Mouse (Mus musculus) frontal cortex, postnatal 14 days (tissue): ENCODE results near the gene Tmem120b.
"Not testable (repeated sequence)": the region's sequence is repeated elsewhere in the genome, so short reads cannot be mapped to it uniquely, and the experiment has no call there.

Experiments
- DNase-seq, 2 experiments: peaks; one replicate each; pipeline ENCODE4 v3.0.0; 2022; ENCODE audit warnings: low spot score in 2 of 2

Gene Tmem120b

DNA sequence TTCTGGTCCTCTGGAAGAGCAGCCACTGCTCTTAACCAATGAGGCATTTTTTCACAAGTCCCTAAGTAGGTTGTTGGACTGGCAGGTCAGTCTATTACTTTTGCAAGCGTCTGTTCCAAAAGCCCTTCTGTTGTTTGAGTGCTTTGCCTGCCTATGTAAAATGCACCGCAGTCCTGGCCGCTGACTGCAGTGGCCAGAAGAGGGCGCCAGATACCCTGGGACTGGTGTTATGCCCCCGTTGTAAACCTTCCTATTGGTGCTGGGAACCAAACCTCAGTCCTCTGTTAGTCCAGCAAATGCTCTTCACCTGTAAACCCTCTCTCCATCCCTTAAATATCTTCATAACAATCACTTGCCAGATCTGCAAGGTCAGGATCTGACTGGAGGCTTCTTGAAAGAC, 16.5 kb upstream of the Tmem120b start:
- DNase-seq, result no peak

DNA sequence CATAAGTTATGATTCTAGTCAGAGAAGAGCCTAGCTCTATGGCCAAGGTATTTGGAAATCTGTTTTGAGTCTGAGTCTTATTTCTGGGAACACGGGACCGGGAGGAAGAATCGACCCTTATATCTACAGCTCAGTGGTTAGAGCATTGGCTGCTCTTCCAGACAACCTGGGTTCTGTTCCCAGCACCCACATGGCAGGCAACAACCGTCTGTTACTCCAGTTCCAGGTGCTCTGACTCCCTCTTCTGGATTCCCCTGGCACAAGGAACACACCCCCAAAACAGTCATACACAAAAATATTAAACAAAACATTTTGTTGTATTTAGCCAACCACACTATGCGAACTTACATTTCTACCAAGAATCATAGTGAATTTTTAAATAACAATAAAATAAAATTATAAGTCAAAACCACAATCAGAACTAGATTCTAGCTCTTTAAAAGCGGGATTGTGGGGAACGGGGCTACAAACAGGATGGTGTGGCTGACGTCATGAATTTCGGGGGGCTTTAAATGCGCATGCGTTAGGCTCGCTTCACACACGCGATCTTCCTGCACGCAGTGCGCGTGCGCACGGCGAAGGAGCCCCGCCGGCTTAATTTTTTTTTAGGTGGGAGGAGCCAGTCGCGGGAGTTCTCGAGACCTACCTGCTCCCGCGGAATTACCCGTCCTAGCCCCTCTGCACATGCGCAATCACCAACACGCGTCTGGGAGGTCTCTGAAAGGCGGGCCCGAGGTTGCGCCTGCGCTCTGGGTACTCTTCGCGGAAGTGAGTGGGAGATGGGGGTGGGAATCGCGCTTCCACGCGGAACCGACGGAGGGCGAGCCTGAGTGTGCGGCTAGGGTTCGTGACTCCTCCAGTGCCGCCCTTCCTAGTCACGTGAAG, 10.6 kb upstream of the Tmem120b start:
- DNase-seq, result peak; percentile 97 to 99

DNA sequence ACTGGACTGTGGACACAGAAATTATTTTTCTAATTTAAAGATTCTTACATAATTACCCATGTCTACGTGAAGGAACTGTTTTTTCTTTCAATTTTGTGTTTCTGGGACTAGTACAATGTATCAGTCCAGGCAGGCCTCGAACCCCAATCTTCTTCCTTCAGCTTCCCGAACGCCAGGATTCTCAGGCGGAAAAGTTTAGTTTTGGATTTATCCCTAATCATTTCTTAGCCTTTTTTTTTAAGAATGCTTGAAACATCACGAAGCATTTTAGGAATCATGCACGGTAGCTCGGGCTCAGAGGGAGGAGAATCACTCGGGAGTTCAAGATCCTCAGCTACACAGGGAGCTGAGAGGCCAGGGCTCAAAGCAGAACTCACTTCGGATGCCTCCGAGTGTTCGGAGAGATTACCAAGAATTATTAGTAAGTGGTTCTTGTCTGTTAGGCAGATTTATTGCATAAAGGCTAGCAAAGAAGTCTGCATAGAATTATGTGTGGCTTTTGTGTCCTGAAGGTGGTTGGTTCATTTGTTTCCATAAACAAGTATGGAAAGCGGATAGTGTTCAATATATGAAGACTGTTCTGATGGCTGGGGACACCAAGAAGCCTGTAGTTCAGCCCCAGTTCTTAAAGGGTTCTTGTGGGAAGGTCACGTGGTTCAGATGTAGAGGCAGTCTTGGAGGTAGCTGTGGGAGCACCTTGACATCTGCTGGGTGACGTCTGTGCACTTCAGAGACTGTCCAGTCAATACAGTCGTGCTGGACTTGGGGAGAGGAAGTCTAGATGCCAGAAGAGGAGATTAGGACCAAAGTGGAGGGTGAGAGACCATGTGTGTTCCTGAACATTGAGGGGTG, 9.7 kb upstream of the Tmem120b start:
- DNase-seq, result no peak

DNA sequence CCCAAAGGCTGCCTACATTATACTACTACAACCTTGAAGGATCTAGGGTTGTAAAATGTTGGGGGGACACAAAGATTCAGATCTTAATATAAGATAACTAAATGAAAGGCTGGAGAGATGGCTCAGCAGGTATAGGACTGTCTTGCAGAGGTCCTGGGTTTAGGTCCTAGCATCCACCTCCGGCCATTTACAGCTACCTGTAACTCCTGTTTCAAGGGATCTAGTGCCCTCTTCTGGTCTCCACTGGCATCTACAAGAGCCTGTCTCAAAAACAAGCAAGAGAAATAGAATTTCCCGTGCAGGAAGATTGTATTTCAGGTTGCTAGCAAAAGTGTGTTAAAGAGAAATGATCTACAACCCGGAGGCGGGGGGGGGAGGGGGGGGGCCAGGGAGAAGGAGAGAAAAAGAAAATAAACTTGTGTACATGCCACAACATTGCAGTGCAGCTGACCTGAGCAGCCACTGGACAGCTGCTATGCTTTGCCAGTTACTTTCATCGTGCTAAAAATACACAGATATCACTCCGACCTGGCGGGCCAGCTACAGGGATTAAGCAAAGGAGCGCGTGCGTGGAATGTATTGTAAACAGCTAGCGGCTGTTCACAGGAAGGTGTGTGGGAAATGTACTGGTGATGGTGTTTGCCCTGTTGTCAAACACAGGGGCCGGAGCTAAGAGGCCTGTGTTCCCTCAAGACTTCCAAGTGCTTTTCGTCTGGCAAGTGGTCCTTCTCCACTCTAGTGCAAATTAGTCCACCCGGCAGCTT, 8.3 kb upstream of the Tmem120b start:
- no peak for DNase-seq

DNA sequence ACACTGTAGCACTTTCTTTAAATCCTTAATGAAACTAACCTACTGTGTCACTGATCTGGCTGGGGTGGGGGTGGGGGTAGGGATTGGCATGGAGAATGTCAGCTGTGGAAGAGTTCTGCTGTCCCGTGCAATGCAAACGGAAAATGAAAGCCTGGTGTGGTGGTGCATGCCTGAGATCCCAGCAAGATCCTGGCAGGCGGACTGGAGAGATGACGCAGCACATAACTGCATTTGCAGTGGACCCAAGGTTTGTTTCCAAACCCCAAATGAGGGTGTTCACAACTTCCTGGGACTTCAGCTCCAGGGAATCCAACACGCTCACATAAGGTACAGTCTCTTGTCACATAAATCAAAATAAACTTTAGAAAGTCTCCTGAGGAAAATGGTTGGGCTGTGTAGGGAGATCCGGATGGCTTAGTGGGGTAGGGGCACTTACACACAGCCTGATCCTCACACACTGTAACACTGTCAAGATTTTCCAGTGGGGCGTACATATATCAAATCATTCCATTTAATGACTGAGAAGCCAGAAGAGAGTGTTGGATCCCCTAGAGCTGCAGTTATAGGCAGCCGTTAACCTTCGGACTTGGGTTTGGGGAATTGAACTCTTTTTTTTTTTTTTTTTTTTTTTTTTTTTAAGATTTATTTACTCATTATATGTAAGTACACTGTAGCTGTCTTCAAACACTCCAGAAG, 7.4 kb upstream of the Tmem120b start:
- no peak for DNase-seq

DNA sequence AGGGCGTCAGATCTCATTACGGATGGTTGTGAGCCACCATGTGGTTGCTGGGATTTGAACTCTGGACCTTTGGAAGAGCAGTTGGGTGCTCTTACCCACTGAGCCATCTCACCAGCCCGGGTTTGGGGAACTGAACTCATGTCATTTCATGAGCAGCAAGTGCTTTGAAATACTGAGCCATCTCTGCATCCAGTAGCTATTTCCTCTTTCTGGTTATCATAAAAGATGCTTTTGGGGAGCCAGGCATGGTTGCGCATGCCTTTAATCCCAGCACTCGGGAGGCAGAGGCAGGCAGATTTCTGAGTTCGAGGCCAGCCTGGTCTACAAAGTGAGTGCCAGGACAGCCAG, 6.8 kb upstream of the Tmem120b start:
- DNase-seq, result not testable (repeated sequence)

DNA sequence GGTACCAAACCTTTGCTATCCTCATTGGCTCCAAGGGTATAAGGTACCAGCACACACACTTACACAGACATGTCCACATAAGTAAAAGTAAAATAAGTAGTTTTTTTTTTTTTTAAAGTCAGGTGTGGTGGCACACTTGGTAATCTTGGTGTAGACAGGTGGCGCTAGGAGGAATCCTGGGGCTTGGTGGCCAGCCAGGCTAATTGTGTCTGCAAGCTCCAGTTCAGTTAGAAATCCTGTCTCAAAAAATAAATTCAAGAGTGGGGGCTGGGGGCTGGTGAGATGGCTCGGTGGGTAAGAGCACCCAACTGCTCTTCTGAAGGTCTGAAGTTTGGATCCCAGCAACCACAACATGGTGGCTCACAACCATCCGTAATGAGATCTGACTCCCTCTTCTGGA, 5.1 kb upstream of the Tmem120b start:
- no peak for DNase-seq

DNA sequence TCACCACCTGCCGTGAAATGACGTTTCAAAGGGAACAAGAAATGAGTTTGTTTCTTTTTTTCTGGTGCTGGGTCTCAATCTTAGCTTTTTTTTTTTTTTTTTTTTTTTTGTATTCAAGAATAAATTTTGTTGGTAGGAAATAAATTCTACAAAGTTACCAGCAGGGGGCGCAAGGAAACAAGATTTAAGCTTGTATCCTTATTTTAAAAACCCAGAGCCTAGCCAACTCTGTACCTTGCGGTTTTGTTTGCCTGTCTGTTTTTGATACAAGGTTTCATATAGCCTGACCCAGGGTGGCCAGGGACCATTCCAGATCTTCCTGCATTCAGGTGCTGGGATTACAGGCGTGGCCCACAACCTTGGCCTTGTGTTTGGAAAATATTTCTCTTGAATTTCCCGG, 4.0 kb upstream of the Tmem120b start:
- peak in 1 of 2 experiments; percentile 51 for DNase-seq

DNA sequence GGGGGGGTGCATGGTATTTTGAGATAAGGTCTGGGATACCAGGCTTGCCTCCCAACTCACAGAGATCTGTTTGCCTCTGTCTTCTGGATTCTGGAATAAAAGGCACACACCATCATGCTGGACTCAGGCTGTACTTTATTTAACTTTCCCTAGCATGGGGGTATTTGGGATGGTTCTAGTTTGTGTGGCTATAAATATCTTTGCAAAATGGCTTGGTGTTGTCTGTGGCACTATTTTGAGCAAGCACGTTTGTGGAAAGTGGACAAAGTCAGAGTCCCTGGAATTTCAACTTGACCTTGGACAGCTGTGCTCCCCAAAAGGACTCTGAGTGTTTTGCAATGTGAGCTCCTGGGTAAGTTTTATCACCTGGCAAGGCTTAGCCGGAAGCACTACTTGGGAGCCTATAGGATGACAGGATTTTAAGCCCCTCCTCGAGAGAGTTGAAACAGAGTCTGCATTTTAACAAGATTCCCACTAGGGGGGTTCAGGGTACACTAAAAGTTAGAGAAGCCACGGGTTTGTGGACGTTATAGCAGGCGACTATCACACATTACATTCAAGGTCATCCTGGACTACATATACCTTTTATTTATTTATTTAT, 720 bp upstream of the Tmem120b start:
- no peak for DNase-seq

DNA sequence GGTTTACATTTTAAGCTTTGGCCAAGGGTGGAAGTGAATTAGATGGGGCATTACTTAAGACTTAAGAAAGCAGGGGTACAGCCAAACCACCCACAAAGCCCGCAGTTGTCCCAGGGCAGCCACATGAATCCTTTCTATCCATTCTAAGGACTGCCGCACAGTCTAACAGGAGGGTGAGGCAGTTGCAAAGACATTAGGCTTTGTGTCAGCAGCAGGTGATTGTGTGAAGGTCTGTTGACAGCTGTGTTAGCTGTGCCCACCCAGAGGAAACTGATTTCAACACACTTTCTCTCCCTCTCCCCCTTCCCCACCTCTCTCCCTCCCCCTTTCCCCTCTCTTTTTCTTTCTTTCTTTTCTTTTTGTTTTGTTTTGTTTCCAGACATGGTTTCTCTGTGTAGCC, 499 bp downstream of the Tmem120b start:
- DNase-seq, result no peak

DNA sequence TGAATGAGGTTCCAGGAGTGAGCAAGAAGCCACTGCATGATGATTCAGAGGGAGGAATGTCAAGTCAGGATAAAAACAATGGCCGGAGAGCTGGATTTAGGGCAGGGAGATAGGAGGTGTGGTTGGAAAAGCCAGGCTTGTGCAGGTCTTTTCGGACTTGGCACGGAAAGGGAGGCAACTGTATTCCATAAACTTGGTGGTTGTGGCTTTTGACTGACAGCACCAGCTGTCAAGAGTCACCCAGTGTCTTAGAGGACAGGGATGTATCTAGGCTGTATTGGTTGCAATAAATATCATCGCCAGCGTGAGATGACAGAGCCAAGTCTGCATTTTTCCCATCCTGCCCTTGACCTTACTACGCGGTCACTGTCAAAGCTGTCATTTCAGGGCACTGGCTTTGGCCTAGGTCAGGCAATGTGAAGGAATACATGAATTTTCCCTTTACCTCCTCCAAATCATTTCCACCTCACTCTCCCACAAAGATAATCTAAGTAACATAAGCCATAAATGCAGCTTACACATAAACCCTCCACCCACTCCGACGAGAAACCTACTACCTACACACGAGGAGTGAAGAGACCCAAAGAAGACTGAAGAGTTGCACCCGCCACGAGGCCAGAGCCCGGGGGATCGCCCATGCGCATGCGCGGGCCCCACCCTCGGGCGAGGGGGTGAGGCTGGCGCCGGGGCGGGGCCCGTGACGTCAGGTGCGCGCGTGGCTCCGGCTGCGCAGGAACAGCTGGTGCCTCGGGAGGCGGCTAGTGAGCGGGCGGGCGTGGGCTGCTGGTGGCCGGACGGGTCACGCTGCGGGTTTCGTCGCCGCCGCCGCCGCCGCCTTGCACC, 7.6 kb downstream of the Tmem120b start:
- DNase-seq, result peak; percentile 72 to 83

DNA sequence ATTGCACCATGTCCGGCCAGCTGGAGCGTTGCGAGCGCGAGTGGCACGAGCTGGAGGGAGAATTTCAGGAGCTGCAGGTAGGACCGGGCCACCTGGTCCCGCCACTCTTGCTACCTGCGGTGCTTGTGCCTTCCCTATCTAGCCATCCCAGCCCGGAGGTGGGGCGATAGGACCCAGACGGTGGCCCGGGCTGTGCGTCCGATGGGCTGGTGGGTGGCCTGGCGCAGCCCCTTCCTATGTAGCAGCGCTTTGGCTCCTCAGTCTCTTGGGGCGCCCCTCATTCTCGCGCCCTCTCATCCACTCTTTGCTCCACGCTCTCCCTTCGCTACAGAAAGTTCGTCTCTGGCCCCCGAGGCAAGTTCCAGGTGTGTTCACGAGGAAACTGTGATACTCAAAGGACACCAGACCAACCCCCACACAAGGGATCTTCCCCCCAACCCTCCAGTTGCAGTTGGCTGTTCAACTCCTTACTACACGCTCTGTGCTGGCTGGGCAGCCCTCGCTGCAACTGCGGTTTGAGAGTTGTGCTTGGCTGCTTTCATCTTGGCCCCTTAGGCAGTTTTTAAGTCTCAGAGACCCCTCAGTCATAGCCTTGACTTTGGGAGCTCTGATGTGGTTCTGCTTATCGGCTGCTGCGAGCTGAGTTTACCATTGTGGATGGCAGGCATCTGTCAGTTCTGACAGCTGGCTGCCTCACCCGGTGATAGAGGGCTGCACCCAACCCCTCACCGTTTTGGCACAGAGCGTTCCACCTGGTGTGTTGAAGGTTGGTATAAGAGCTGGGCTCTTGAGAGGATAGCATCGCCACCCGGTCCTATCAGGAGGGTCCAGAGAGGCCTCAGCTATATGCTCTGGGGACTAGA, 8.4 kb downstream of the Tmem120b start:
- DNase-seq, result peak in 1 of 2 experiments; percentile 36

DNA sequence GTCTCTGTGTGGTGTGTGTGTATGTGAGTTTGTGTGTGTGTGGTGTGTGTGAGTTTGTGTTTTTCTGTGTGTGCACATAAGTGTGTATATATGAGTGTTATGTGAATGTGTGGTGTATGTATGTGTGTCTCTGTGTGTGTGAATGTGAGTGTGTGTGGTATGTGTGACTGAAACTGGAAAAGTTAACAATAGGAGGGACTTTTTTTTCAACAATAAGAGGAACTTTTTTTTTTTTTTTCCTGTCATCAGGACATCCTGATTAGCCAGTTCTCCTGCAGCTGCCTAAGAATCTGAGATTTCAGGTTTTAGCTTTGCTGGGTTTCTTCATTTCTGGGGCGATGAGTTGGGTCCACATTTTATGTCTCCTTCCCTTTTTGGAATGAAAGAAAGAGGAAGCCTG, 11.4 kb downstream of the Tmem120b start:
- no peak for DNase-seq

DNA sequence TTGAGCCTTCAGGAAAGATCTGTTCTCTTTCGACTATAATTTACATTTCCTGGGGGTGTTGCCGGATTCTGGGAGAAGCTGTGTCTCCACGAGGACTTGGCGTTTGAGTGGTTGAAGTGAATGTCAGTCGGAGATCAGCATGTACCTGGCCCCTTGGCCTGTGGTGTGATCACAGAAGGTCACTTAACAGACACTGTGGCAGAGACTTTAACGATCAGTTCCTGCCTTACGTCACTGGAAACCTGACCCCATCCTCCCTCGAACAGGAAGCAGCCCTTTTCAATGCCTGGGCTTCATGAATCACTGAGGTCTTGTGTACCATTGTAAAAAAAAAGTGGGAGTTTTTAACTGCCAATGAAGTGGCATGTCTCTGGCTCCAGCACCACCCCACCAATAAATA, 11.8 kb downstream of the Tmem120b start:
- no peak for DNase-seq

DNA sequence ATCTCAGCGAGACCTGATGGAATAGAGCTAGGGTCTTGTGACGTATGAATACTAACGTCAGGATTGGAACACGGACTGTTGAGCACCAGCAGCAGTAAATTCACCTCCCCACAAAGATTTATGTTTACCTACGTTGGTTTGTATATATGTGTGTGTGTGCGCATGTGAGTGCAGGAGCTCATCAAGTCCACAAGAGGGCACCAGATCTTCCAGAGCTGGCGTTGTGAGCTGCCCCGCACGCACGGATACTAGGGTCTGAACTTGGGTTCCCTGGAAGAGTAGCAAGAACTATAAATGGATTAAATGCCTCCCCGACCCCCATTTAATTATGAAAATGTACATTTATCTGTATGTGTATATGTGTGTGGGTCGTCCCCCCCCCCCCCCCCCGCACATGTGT, 12.3 kb downstream of the Tmem120b start:
- DNase-seq, result no peak

DNA sequence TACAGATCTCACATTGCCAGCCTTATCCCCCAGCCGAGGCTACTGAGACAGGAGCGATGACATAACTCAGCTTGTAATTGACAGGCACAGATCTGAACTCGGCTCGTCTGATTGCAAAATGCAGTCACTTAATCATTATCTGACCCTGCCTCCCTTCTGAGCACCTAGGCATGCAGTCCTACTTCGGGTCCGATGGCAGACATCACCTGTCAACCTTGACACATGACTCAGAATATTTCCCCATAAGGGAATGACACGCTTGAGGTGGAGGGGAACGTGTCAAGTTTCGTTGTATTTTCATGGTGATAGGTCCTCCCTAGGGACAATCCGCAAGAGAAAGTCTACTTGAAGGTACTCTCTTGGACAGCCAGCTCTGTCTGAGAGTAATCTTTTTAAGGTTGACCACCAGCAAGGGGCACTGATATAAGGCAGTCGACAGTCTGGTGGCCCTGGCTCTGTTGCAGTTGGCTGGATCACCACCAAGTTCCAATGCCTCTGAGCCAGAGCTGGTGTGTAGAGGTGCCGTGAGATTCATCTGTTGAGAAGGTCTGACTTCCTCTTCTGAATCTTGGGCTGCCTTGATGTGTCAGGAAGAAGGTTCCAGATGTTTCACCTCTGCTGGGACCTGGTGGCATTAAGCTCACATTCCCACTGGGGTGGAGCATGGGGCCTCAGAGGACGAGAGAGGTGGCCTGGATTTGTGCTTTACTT, 15.3 kb downstream of the Tmem120b start:
- DNase-seq, result no peak

DNA sequence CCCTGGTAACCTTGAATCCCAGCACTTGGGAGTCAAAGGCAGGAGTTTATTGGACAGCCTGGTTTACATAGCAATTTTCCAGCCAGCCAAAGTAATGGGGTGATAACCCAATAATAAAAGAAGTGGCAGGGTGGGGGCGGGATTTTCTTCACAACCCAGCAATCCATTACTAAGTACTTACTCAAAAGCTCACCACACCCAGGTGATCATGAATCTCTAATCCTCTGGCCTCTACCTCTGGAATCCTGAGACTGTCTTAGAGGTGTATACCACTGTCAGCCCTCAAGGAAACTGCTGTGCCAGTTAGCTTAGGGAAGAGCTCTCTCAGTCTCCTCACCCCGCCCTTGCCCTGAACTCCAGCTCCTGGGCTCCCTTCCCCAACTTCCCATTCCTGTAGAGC, 18.3 kb downstream of the Tmem120b start:
- DNase-seq, result no peak

DNA sequence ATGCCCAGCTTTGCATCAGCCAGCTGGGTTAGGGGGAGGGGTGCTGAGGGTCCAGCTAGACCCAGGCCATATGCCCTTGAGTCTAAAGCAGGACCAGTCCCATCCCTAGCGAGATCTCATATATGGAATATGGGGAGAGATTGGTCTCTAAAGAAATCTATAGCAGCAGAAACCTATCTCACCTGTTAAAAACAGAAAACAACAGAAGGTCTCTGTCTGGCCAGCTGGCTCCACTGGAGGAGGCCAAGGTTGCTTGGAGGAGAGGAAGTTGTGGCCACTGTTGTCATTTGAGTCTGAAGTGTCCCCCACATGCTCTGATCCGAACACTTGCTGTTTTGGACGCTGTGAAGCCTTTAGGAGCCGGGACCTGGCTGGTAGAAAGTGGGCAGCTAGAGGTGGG, 20.6 kb downstream of the Tmem120b start:
- no peak for DNase-seq
